Mouse (Mus musculus): ENCODE data around the gene Hectd2.

Hectd2 gene

GRCm38 (mm10) chr19:36554046-36554784, at the start of gene Hectd2:
TSS of gene Hectd2 (plus strand) at chr19:36554639.
- DNase-seq (ENCODE audit: low read depth in 1 of 2, low spot score in 2 of 2): no peak

- DNase-seq (ENCODE audit: low read depth in 1 of 2, low spot score in 2 of 2): no peak
These were observed 49.7 kb upstream of the Hectd2 start for GRCm38 (mm10) chr19:36504716-36505115.

- no peak for DNase-seq (ENCODE audit: low read depth in 1 of 2, low spot score in 2 of 2)
These were observed 43.1 kb upstream of the Hectd2 start for GRCm38 (mm10) chr19:36511305-36511704.

GRCm38 (mm10) chr19:36518461-36518860, 36.0 kb upstream of the Hectd2 start:
- no peak for DNase-seq (ENCODE audit: low read depth in 1 of 2, low spot score in 2 of 2)

GRCm38 (mm10) chr19:36521568-36521967, 32.9 kb upstream of the Hectd2 start:
- no peak for DNase-seq (ENCODE audit: low read depth in 1 of 2, low spot score in 2 of 2)

- DNase-seq (ENCODE audit: low read depth in 1 of 2, low spot score in 2 of 2): no peak
These were observed 31.8 kb upstream of the Hectd2 start for GRCm38 (mm10) chr19:36522558-36523195.

- no peak for DNase-seq (ENCODE audit: low read depth in 1 of 2, low spot score in 2 of 2)
These were observed 29.4 kb upstream of the Hectd2 start for GRCm38 (mm10) chr19:36525071-36525470.

- no peak for DNase-seq (ENCODE audit: low read depth in 1 of 2, low spot score in 2 of 2)
These were observed 21.4 kb upstream of the Hectd2 start for GRCm38 (mm10) chr19:36533082-36533481.

- DNase-seq (ENCODE audit: low read depth in 1 of 2, low spot score in 2 of 2): no peak
These were observed 20.3 kb upstream of the Hectd2 start for GRCm38 (mm10) chr19:36534011-36534765.

- no peak for DNase-seq (ENCODE audit: low read depth in 1 of 2, low spot score in 2 of 2)
These were observed 19.7 kb upstream of the Hectd2 start for GRCm38 (mm10) chr19:36534766-36535140.

- DNase-seq (ENCODE audit: low read depth in 1 of 2, low spot score in 2 of 2): no peak
These were observed 19.3 kb upstream of the Hectd2 start for GRCm38 (mm10) chr19:36535186-36535585.

- no peak for DNase-seq (ENCODE audit: low read depth in 1 of 2, low spot score in 2 of 2)
These were observed 18.6 kb upstream of the Hectd2 start for GRCm38 (mm10) chr19:36535878-36536277.

- no peak for DNase-seq (ENCODE audit: low read depth in 1 of 2, low spot score in 2 of 2)
These were observed 17.5 kb upstream of the Hectd2 start for GRCm38 (mm10) chr19:36536929-36537328.

GRCm38 (mm10) chr19:36538528-36538927, 15.9 kb upstream of the Hectd2 start:
- DNase-seq (ENCODE audit: low read depth in 1 of 2, low spot score in 2 of 2): no peak

GRCm38 (mm10) chr19:36539311-36539710, 15.1 kb upstream of the Hectd2 start:
- no peak for DNase-seq (ENCODE audit: low read depth in 1 of 2, low spot score in 2 of 2)

GRCm38 (mm10) chr19:36540012-36540606, 14.3 kb upstream of the Hectd2 start:
- no peak for DNase-seq (ENCODE audit: low read depth in 1 of 2, low spot score in 2 of 2)

GRCm38 (mm10) chr19:36540776-36541175, 13.7 kb upstream of the Hectd2 start:
- no peak for DNase-seq (ENCODE audit: low read depth in 1 of 2, low spot score in 2 of 2)

- no peak for DNase-seq (ENCODE audit: low read depth in 1 of 2, low spot score in 2 of 2)
These were observed 836 bp upstream of the Hectd2 start for GRCm38 (mm10) chr19:36553561-36554045.

GRCm38 (mm10) chr19:36554785-36555595, 551 bp downstream of the Hectd2 start:
- DNase-seq (ENCODE audit: low read depth in 1 of 2, low spot score in 2 of 2): no peak

- no peak for DNase-seq (ENCODE audit: low read depth in 1 of 2, low spot score in 2 of 2)
These were observed 4.9 kb downstream of the Hectd2 start for GRCm38 (mm10) chr19:36559331-36559730.

- no peak for DNase-seq (ENCODE audit: low read depth in 1 of 2, low spot score in 2 of 2)
These were observed 5.7 kb downstream of the Hectd2 start for GRCm38 (mm10) chr19:36560160-36560559.

Data from monocyte, adult 2 months (primary cell).